Mouse (Mus musculus): ENCODE results near the gene Tymp.

Gene Tymp

GRCm38 (mm10) chr15:89374340-89374739, 2.5 kb downstream of the Tymp start:
- no peak for DNase-seq (ENCODE audit: low read depth, low spot score)

DNA sequence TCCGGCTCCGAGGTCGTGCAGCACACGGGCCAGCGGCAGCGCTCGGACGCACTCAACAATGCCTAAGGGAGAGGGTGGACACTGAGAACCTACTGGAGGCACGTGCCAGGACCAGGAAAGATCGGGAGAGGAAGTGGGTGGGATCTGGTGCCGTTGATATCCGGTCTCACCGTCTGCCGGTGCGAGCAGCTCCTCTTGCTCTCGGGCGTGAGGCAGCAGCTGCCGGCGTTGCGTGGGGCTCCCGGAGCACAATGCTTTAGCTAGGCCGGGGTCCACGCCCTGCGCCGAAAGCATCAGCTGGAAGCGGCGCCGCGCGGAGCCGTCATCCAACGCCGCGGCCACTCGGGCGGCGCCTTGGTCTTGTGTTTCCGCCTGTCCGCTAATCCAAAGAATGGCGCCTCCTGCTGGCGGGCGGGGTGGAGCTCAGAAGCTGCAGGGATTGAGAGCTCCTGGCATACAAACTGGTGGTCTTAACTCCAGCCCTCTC, 3.0 kb downstream of the Tymp start, which contains the start of gene Sco2:
Gene Sco2 (minus strand): TSS at position 85 of the 487 bp plus-strand sequence.
- DNase-seq (ENCODE audit: low read depth, low spot score): peak; percentile 71

DNA sequence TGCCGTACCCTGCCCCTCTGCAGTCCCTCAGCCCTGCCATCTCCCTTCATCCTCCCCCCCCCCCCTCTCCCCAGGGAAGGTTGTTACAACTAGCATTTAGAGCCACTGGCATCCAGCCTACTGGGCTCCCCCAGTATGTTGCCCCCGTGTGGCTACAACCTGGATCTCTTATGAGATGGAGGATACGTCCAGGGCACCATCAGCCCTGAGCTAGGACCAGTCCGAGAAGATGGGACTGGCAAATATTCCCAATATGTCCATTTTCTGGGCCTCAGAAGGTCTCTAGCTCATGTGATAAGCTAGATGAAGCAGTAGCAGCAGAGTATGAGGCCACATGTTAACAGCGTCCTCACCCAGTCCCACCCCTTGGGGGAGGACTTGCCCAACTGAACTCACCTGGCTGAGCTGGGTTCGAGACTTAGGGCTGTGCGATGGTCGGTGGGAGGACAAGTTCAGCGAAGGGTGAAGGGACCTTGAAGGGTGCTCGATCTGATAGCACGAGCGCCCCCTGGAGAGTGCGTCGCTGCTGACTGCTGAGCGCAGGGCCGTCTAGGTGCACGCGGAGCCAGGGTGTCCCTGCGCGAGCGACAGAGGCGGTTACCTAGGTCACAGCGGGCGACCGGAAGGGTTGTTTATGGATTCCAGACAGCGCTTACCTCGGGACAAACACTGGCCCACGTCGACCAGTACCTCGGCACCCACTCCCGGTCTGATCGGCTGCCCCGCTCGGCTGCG, 3.6 kb downstream of the Tymp start:
- no peak for DNase-seq (ENCODE audit: low read depth, low spot score)

DNA sequence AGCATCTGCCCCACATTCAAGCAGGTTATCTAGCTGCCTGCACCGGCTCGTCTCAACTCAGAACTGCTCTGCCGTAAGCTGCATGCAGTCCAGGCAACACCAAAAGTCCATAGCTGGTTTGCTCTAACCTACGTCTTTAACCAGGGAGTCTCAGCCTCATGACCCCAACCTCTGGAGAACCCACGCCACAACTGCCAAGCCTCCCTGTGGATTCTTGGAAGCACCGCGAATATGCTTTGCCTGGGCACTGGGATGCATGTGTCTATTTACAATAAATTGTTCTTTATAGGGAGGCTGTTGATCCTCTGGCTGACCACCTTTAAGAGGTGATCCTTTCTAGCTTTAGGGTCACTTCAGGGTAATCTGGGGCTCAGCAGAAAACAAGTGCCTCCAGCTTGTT, 4.3 kb downstream of the Tymp start:
- no peak for DNase-seq (ENCODE audit: low read depth, low spot score)

- no peak for DNase-seq (ENCODE audit: low read depth, low spot score)
These were observed 4.8 kb downstream of the Tymp start for GRCm38 (mm10) chr15:89372068-89372467.

- no peak for DNase-seq (ENCODE audit: low read depth, low spot score)
These were observed 11.7 kb downstream of the Tymp start for GRCm38 (mm10) chr15:89365141-89365551.

- DNase-seq (ENCODE audit: low read depth, low spot score): no peak
These were observed 13.8 kb downstream of the Tymp start for GRCm38 (mm10) chr15:89363051-89363450.

DNA sequence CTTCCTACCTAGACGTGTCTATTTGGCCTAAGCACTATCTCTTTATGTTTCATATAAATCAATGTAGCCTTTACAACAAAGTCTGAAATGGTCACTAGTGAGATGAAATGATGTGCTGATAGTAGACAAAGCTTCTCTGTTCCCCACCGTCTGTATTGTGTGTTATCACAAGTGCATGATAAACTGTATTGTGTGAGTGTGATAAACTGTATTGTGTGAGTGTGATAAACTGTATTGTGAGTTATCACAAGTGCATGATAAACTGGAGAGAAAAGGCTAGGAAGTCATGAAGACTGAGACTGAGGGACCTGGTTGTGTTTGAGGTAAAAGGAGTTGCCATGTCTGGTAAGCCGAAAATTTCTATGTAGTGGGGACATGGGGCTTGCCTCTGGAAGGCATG, 18.1 kb downstream of the Tymp start:
- no peak for DNase-seq (ENCODE audit: low read depth, low spot score)

- no peak for DNase-seq (ENCODE audit: low read depth, low spot score)
These were observed 20.5 kb downstream of the Tymp start for GRCm38 (mm10) chr15:89356372-89356771.

GRCm38 (mm10) chr15:89355241-89356187, 21.3 kb downstream of the Tymp start, which contains the start of the genes Lmf2 and Ncaph2:
TSS of gene Lmf2 (minus strand) at chr15:89355659.
TSS of gene Ncaph2 (plus strand) at chr15:89355719.
- DNase-seq (ENCODE audit: low read depth, low spot score): peak; percentile 94

DNA sequence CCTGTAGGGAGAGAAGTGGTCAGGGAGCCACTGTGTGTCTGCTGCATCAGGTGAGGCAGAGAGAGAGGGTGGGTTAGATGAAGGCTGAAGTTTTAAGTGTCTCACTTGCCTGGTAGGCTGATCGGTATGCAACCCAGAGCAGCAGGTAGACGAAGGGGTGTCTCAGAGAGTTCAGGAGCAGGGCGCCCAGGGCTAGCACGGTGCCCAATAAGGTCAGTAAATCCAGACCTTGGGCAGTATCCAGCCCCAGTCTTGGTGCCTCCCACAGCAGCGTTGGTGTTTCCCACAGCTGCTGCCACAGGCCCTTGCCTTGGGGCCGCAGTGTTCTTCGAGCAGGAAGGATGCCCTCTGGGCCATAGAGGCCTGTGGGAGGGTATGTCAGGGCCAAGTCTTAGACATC, 22.4 kb downstream of the Tymp start:
- DNase-seq (ENCODE audit: low read depth, low spot score): no peak

- no peak for DNase-seq (ENCODE audit: low read depth, low spot score)
These were observed 23.0 kb downstream of the Tymp start for GRCm38 (mm10) chr15:89353837-89354236.

DNA sequence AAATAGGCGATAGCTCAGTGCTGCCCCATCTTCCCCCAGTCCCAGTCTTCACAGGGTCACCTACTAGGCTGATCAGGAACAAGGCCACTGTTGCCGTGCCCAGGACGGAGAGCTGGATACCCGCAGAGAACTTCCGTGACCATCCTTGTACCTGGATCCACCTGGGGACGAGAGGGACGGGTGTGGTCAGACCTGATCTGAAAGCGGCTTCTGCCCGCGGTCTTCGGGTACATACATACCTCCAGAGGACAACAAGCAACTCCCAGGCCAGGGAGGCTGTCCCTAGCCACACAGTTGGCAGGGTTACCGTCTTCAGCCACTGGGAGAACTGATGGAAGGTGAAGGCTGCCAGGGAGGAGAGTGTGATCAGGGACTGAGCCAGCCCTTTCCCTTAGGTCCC, 24.0 kb downstream of the Tymp start:
- no peak for DNase-seq (ENCODE audit: low read depth, low spot score)

GRCm38 (mm10) chr15:89352054-89352453, 24.8 kb downstream of the Tymp start:
- no peak for DNase-seq (ENCODE audit: low read depth, low spot score)

GRCm38 (mm10) chr15:89351302-89351701, 25.5 kb downstream of the Tymp start:
- DNase-seq (ENCODE audit: low read depth, low spot score): no peak

DNA sequence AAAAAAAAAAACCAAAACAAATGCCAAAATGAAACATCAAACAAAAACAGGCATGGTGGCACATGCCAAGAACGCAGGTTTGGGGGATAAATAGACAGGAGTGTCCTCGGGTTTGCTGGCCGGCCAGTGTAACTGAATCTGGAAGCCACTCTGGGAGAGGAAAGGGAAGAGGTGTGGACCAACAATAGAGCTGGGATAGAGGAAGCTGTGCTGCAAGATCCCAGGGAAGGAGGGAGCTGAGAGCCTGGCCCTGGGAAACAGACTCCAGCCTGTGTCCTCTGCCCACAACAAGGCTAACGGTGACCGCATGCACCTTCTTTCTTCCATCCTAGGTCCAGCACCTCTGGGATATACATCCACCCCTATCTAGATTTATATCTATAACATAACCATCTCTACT, 26.4 kb downstream of the Tymp start:
- no peak for DNase-seq (ENCODE audit: low read depth, low spot score)

DNA sequence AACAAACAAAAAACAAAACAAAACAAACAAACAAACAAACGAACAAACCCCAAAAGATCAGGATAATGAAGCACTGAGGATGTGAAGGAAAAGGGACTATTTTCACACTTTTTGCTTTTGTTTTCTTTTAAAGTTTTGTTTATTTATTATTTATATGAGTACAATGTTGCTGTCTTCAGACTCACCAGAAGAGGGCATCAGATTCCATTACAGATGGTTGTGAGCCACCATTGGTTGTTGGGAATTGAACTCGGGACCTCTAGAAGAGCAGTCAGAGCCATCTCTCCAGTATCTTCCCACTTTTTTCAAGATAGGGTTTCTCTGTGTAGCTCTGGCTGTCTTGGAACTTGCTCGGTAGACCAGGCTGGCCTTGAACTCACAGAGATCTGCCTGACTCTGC, 33.5 kb downstream of the Tymp start:
- no peak for DNase-seq (ENCODE audit: low read depth, low spot score)

GRCm38 (mm10) chr15:89341678-89342077, 35.2 kb downstream of the Tymp start:
- no peak for DNase-seq (ENCODE audit: low read depth, low spot score)

- no peak for DNase-seq (ENCODE audit: low read depth, low spot score)
These were observed 36.7 kb downstream of the Tymp start for GRCm38 (mm10) chr15:89340136-89340535.

- DNase-seq (ENCODE audit: low read depth, low spot score): no peak
These were observed 37.1 kb downstream of the Tymp start for GRCm38 (mm10) chr15:89339696-89340095.

GRCm38 (mm10) chr15:89336422-89336821, 40.4 kb downstream of the Tymp start:
- DNase-seq (ENCODE audit: low read depth, low spot score): no peak

DNA sequence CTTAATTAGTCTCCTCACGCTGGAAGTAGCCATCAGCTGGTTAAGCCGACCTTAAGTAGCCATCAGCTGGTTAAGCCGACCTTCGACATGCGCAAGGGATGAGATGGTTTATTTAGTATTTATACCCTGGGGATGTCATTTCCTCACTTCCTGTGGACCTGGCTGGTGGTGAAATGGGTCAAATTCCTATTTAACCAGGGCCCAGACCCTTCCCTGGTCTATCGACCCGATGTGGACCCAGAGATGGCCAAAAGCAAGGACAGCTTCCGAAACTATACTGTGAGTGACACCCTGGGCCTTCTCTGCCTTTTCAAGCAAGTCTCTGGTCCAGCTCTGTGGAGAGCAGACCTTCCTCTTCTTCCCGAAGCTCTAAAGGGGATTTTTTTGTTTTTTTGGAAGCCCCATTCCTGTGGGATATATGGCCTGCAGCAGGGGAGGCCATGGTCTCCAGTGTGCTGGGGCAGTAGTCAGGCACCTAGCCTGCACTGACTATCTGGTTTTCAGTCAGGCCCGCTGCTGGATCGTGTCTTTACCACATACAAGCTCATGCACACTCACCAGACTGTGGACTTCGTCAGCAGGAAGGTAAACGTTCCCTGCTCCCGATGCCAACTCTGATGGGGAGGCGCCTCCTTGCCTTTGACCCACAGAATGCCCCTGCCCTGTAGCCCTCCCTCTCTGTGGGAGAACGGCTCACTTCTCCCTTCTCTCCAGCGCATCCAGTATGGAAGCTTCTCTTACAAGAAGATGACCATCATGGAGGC, 41.9 kb downstream of the Tymp start:
- DNase-seq (ENCODE audit: low read depth, low spot score): no peak
